Mouse (Mus musculus): ENCODE data around the gene Sapcd1.
"Not testable (repeated sequence)": the region's sequence is repeated elsewhere in the genome, so short reads cannot be mapped to it uniquely, and the experiment has no call there.

Gene Sapcd1

DNA sequence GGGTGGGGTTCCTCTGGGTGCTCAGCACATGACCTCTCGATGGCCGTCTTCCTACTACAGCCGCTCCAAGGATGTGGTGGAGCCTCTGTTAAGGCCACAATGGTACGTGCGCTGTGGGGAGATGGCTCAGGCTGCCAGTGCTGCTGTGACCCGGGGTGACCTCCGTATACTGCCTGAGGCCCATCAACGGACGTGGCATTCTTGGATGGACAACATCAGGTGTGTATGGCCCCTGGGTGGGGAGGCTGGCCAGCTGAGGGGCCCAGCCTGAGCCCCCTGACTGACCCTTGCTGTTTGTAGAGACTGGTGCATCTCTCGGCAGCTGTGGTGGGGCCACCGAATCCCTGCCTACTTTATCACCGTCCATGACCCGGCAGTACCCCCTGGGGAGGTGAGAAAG is 15.4 kb downstream of the Sapcd1 start:
- in situ Hi-C loops (cut with MboI): no loop called here

DNA sequence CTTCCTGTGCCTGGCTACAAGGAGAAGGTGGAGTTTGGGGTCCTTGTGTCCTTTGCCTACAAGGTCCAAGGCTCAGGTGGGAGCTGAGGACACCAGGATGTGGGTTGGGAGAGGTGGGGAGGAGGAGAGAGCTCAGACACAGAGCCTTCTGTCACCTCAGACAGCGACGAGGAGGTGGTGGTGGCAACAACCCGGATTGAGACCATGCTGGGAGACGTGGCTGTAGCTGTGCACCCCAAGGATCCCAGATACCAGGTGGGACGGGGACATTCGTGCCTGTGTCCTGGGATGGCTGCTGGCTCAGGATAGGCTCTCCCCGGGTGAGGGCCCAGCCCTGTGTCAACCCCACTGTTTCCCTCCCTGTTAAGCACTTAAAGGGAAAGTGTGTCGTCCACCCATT is 16.4 kb downstream of the Sapcd1 start:
- in situ Hi-C loops (cut with MboI): no loop called here

DNA sequence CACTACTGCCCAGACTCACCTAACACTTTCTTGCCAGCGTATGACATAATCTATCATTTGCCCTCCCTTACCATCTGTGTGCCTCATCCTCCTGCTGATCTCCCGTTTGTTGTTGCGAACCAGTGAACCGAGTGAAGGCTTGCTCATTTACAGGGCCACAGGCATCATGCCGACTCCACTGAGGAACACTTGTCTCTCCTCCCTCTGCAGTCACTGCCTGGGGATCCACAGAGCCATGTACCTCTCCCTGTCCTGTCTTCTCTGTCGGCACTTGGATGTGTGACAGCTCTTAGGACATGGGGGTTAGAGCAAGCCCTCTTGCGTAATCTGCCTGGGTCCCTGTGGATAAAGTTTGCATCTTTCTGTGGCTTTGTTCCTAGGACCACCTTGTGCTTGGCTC is 18.2 kb downstream of the Sapcd1 start:
- in situ Hi-C loops (cut with MboI): loop anchor here (10.0 kb wide), 1 partner anchor 45 kb away; the partner anchor contains the start of gene Ddah2

DNA sequence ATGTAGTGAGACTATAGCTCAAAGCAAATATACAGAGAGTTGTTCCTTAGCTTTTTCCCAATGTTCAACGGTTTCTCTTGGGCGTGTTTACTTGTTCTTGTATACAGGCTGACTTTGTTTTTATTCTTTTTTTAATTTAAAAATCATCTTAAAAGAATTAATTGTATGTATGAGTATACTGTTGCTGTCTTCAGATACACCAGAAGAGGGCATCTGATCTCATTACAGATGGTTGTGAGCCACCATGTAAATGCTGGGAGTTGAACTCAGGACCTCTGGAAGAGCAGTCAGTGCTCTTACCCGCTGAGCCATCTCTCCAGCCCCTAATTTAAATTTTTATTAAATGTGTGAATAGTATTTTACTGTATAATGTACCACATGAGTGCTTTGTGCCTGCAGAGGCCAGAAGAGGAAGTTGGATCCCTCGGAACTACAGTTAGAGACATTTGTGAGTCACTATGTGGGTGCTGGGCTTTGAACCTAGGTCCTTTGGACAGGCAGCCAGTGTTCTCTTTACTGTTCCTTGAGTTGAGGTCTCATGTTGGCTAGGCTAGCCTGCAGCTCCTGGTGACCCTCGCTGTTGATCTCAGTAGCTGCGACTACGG is 20.3 kb downstream of the Sapcd1 start:
- in situ Hi-C loops (cut with MboI): loop anchor here (10.0 kb wide), 1 partner anchor 47 kb away; the partner anchor contains the start of gene Ddah2

DNA sequence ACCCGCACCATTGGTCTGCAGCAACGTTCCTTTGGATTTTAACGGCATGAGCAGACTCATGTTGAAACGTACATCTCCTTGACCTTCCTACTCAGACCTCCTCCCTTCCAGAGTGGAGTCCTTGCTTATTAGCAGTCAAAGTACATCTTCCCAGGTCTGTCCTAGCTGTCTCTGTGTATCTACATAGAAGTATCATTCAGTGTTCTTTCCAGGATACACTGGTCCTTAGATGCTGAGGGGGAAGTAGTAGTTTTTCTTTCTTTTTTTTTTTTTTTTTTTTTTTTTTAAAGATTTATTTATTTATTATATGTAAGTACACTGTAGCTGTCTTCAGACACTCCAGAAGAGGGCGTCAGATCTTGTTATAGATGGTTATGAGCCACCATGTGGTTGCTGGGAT is 21.9 kb downstream of the Sapcd1 start:
- in situ Hi-C loops (cut with MboI): loop anchor here (10.0 kb wide), 1 partner anchor 49 kb away; the partner anchor contains the start of gene Ddah2

DNA sequence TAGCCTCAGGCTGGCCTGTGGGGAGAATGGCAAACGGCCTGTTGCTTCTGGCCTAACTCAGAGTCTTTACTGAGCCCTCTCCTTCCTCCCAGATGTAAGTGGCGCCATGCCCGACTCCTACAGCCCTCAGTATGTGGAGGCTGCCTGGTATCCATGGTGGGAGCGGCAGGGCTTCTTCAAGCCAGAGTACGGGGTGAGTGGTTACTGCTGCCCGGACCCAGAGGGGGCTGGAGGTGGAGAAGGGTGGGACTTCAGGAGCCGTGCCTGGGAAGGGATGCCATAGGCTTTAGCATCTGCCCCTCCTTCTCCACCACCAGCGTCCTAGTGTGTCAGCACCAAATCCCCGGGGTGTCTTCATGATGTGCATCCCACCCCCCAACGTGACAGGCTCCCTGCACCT is 22.7 kb downstream of the Sapcd1 start:
- in situ Hi-C loops (cut with MboI): loop anchor here (10.0 kb wide), 1 partner anchor 50 kb away; the partner anchor contains the start of gene Ddah2

DNA sequence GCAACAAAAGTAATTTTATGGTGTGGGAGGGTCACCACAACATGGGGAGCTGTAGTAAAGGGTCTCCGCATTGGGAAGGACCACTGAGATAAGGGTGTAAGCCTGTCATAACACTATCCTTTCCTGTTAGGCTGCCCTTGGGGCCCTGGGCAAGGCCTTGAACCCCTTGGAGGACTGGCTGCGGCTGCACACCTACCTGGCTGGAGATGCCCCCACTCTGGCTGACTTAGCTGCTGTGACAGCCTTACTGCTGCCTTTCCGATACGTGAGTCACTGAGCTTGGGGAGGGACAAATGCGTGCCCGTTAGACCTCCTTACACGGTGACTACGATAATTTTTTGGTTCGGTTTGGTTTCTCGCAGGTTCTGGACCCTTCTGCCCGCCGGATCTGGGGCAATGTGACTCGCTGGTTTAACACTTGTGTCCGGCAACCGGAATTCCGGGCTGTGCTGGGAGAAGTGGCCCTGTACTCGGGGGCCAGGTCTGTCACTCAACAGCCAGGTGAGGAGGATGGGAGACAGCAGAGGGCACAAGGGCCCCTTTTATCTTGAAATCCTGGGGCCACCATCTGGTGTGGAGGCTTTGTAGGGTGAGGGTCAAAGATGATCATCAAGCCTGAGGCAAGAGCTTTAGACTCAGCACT is 23.6 kb downstream of the Sapcd1 start:
- in situ Hi-C loops (cut with MboI): loop anchor here (10.0 kb wide), 1 partner anchor 51 kb away; the partner anchor contains the start of gene Ddah2

DNA sequence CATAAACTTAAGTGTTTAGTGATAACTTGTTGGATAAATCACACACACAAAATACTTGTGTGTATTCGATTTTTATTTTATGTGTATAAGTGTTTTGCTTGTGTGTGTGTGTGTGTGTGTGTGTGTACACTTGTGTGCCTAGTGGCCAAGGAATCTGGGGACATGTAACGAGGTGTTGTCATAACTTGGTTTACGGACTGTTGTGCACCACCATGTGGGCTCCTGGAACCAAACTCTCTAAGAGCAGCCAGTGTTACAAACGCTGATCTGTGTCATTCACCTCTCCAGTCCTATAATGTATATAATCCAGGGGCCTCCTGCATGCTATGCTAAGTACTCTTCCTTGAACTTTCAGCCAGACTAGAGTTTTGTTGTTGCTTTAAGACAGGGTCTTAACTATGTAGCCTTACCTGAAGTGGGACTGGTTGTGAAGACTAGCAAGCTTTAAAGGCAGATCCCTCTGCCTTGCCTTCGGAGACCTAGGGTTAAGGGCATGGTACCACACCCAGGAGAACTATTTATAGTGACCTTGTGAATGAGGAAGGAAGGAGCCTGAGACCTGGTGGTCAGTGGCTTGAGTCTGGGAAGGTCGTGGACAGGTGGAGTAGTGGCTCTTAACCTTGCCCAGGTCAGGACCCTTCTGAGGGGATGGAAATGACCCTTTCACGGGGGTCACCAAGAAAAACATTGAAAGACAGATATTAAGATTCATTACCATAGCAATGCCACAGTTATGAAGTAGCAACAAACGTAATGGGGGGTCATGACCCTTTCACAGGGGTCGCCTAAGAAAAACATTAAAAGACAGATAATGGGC is 24.6 kb downstream of the Sapcd1 start:
- in situ Hi-C loops (cut with MboI): loop anchor here (10.0 kb wide), 1 partner anchor 52 kb away; the partner anchor contains the start of gene Ddah2

DNA sequence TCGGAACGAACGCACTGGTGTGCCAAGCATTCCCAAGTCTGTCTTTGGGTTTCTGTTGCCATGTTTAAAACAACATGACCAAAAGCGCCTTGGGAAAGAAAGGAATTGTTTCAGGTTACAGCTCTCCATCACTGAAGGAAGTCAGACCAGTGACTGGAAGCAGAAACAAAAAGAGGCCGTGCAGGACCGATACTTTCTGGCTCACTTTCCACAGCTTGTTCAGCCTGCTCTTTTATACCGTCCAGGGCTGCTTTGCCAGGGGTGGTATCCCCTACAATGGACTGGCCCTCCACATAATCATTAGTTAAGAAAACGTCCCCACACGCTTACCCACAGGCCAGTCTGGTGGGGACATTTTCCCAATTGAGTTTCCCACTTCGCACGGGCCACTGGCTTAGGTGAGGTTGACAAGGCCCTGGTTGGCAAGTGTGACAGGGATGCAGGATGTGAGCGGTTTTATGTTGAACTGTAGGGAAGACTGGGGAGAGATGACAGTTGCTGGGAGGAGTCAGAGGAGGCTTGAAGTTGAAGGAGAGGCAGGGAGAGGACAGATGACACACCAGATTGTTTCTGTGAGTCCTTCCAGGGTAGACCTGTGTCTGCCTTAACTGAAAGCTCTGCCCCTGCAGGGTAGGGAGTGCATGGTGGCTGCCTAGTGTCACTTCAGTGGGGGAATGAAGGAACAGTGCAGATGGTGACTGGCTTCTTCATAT is 25.5 kb downstream of the Sapcd1 start:
- in situ Hi-C loops (cut with MboI): loop anchor here (10.0 kb wide), 1 partner anchor 52 kb away; the partner anchor contains the start of gene Ddah2

DNA sequence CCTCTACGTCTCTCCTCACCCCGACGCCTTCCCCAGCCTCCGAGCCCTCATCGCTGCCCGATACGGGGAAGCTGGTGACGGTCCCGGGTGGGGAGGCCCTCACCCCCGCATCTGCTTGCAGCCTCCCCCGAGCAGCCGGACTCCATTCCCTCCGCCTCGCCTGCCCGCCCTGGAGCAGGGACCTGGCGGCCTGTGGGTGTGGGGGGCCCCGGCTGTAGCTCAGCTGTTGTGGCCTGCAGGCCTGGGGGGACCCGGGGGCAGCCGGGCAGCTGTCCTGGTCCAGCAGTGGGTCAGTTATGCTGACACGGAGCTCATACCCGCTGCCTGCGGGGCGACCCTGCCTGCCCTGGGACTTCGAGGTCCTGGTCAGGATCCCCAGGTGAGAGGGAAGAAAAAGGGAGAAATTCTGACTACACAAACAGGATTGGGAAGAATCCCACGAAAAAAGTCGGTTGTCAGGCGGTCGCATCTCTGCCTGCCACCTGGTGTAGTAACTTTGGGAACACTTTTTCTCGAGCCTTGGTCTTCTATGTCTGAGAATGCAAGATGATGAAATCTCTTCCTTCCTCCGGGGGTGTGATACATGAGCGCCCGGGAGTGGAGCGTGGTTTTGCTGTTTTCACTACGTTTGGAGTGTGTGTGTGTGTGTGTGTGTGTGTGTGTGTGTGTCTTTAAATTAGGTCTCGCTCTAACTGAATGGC is 26.2 kb downstream of the Sapcd1 start:
- in situ Hi-C loops (cut with MboI): loop anchor here (10.0 kb wide), 1 partner anchor 53 kb away; the partner anchor contains the start of gene Ddah2

DNA sequence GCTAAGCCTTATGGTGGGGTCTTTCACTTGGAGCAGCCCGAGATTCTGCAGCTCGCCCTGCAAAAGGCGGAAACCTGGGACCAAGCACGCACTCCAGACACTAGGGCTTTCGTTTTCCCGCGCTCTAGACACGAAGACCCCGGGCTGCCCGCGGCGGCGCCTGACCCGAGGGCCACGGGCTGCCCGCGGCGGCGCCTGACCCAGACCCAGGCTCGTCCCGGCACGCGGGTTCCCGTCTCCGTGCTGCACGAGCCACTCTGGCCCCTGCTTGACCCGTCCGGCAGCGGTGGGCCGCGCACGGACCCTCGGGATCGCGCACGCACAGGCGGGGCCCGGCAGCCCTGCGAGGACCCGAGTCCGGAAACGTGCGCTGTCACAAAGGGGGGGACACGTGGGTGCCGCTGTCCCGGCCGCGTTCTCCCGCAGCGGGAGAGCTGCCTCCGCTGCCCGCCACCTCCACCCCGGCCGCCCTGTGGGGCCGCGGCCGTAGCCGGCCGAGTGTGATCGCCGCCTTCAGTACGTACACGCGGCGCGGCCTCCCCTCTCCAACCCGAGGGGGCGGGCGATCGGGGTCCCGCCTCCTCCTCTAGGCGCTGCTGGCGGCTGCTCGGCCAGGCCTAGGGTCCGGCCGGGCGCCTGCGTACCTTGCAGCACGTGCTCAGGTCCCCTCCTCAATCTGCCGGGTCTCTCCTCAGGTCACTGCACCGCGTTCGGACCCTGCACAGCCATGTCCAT is 26.9 kb downstream of the Sapcd1 start, which contains the start of gene Vars:
Vars (plus strand) TSS at position 271 of the 735 bp plus-strand sequence.
- in situ Hi-C loops (cut with MboI): loop anchor here (10.0 kb wide), 1 partner anchor 54 kb away; the partner anchor contains the start of gene Ddah2

DNA sequence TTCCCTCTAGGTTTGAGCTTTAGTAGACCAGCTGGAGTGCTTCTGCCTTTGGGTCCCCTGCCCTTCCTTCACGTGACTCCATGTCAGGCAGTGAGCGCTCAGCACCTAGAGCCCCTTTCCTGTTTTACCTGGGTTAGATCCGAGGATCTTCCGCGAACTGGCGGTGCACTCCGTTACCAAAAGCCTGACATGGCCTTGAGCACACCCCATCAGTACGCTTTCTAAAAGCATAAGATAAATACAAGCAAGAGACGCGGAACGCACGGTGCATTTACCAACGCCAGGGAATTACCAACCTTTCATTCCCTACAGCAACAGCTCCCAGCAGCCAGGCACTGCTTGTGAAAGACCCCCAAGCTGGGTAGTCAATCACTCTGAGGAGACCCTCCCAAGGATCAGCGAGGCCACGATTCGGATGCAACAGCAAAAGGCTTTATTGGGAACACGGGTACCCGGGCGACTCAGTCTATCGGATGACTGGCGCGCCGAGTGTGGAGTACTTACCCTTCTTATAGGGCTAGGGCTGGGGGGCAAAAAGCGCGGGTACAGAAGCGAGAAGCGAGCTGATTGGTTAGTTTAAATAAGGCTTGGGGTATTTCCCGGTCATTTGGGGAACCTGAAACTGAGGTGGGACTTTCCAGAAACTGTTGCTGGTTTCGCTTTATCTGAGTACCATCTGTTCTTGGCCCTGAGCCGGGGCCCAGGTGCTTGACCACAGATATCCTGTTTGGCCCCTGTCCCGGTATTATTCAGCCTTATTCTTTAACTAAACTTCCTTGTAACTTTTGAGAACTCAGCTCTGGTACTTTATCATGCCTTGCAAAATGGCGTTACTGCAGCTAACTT is 27.7 kb downstream of the Sapcd1 start:
- in situ Hi-C loops (cut with MboI): loop anchor here (10.0 kb wide), 1 partner anchor 55 kb away; the partner anchor contains the start of gene Ddah2

DNA sequence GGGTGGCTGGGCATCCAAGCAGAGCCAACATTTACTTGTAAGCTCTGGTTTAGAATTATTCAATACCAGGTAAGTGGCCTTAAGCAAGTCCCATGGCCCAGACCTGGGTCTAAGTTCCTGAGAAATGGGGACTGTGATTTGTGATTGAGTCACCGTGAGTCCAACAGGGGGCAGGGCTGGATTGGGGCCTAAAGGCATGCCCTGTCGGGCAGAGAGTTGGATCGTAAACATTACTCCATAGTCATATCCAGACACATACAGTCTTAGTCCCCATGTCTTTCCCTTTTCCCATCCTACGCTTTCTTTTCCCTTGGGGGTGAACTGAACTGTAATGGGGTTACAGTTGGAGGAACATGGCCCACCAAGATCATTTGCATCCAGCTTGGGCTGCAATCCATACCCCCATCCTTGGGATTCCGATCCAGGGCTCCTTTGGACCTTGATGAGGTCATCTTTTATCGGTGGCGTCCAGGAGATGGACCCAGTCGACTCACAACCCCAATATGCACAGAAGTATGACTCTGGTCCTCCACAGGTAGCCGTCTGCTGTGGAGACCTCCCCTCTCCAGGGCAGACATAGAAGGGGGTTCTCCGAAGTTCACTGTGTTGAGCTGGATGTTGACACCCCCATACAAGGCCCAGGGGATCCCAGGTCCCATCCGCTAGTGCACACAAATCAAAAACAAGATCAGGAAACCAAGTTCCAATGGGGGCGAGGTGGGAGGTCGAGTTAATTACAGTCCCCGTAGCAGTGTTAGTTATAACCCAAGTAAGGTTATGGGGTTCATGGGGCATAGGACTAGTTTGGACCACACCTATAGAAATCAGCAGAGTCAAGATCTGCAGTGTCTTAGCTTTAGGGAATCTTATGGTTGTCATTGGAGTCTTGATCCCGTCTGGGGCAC is 29.0 kb downstream of the Sapcd1 start:
- in situ Hi-C loops (cut with MboI): no loop called here

DNA sequence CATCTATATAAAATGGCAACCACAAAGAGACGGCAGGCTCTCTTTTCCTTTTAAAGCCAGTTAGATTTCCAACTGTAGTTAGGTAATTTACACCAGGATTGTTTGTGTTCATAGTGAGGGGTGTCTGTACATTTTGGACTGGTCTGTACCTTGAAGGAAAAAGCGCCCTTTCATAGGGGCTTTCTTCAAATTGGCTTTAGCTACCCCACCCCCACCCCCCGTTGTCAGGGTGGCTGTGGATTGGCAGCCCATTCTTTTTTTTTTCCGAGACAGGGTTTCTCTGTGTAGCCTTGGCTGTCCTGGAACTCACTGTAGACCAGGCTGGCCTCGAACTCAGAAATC is 30.7 kb downstream of the Sapcd1 start:
- in situ Hi-C loops (cut with MboI): no loop called here

DNA sequence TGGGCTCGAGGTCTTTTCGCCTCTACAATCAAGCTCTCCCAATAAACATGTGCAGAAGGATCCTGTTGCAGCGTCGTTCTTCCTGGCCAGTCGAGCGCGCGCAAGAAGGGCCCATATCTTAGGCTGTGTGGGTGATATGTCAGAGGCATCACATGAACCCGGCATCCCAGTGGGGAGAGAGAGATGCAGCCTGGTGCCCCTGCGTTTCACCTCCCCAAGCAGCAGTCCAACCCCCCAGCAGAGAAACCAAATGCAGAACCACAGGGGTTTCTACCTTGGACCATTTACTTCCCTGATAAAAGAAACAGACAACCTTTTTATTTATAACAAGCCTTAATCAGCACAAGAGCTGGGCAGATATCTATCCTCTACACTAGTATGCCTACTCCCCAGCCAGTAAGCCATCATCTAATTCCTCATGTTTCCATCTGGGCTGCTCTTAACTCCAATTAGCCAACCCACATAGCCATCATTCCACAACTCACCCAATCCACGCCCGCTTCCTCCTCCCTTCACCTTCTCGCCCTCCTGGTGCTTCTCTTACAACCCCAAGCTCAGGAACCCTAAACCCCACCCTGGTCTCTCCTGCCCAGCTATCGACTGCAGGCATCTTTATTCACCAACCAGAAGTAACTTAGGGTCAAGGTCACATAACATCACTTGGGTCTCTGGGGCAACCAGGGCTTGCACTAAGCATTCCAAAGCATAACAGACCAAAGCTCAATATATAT is 31.2 kb downstream of the Sapcd1 start:
- in situ Hi-C loops (cut with MboI): no loop called here

DNA sequence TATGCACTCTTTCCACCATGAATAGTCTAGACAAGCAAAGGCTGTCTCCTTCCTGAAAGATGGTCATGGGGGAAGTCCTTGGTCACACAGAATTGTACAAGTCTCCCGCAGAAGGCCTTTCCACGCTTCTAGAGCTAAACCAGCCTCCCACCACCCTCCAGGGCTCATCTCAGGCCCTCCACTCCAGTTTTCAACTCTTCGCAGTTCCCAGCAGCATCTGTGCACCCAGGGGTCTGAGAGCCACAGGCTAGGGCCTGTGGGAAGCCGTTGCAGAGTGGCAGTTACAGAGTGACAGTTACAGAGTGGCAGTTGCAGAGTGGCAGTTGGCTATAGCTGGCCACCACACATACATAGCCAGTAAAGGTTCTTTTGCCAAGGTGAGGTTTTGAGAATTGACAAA is 31.9 kb downstream of the Sapcd1 start:
- in situ Hi-C loops (cut with MboI): not testable (repeated sequence)

DNA sequence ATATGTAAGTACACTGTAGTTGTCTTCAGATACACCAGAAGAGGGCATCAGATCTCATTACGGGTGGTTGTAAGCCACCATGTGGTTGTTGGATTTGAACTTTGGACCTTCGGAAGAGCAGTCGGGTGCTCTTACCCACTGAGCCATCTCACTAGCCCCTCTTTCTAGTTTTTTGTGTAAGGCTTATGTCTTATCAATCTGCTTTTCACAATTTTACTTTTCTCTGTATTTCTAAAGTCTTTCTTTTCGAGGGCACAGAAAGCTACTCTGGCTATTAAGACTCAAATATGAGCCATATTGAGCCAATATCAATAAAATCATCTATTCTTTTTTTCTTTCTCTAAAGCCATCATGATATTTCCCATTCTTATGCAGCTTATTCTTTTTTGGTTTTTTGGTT is 32.6 kb downstream of the Sapcd1 start:
- in situ Hi-C loops (cut with MboI): not testable (repeated sequence)

DNA sequence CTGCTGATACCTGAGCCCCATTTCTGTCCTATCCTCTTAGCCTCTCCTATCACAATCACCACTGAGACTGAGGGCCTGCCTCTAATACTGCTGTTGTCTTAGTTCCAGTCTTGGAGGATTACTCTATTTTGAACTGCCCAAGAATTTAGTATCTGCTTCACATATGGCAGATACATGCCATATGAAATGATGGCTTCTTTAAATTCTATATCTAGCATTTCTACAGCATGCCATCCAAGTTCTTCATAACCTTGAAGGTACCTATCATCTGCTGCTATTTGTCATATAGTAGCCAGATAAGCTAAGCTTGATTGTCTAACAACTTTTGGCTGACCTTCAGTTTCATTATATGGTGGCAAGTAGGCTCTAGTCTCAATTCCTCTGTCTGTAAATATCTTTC is 33.1 kb downstream of the Sapcd1 start:
- in situ Hi-C loops (cut with MboI): no loop called here

Data from mature B cell (primary cell).